Mouse (Mus musculus) forebrain, embryonic 14.5 days (tissue): ENCODE results near the gene Grwd1. TPM values are rescaled to one million over a fixed set of nuclear protein-coding genes. Genes with fewer than 3 reads are reported as not detected.
A peak's percentile ranks its signal among the peaks of the same experiment; 100 is the strongest.

Experiments used
- ATAC-seq: fragments of 200-750 bp; cut with Nextera tagmentation; 2 replicates; pipeline ENCODE4 v1.8.0; 2017; ENCODE audit warnings: mild to moderate bottlenecking, moderate library complexity
- DNase-seq: peaks from one replicate; pipeline ENCODE4 v3.0.0-alpha.2; 2015; ENCODE audit warnings: low spot score
- H3K27ac ChIP-seq: fragments of 300-500 bp; sonication (generic); 2 replicates; pipeline ENCODE4 v1.5.1; 2014; ENCODE audit warnings: low read depth, mild to moderate bottlenecking, control low read depth, low read length, moderate library complexity
- H3K27me3 ChIP-seq: fragments of 300-500 bp; sonication (generic); replicated peaks from 2 replicates; pipeline ENCODE4 v1.6.1; 2014; ENCODE audit warnings: low read length, control low read depth, mixed read lengths; ENCODE audit not compliant: control insufficient read depth, insufficient read depth
- H3K36me3 ChIP-seq: fragments of 300-500 bp; sonication (generic); 2 replicates; pipeline ENCODE4 v1.6.1; 2014; ENCODE audit warnings: low read length, control low read depth; ENCODE audit not compliant: control insufficient read depth, insufficient read depth
- H3K4me1 ChIP-seq: fragments of 300-500 bp; sonication (generic); 2 replicates; pipeline ENCODE4 v1.6.1; 2014; ENCODE audit warnings: antibody characterized with exemption, low read length, control low read depth; ENCODE audit not compliant: control insufficient read depth, insufficient read depth
- H3K4me2 ChIP-seq: fragments of 300-500 bp; sonication (generic); 2 replicates; pipeline ENCODE4 v1.6.1; 2014; ENCODE audit warnings: mild to moderate bottlenecking, control low read depth, low read length
- H3K4me3 ChIP-seq: fragments of 300-500 bp; sonication (generic); 2 replicates; pipeline ENCODE4 v1.5.1; 2014; ENCODE audit warnings: low read depth, low read length, control low read depth
- H3K9ac ChIP-seq: fragments of 300-500 bp; sonication (generic); 2 replicates; pipeline ENCODE4 v1.6.1; 2014; ENCODE audit warnings: mild to moderate bottlenecking, low read length, control low read depth, moderate library complexity
- H3K9me3 ChIP-seq: fragments of 300-500 bp; sonication (generic); replicated peaks from 2 replicates; pipeline ENCODE4 v1.6.1; 2016; ENCODE audit warnings: low read length, control low read depth, mixed read lengths; ENCODE audit not compliant: control insufficient read depth
- WGBS: fragments of 180-500 bp; shearing (Covaris S2); extraction: QIAGEN DNeasy Blood & Tissue Kit; methylation state at CpG from one replicate; pipeline ENCODE4 v1.1.7; 2014; 5-methylcytosine and 5-hydroxymethylcytosine counted together
- polyA plus RNA-seq: library from polyadenylated mRNA; unstranded; fragments of >200 nt; fragmentation: Nextera tagmentation; extraction: Ambion mirVana; gene quantifications from 2 replicates; pipeline ENCODE4 v1.2.1, GENCODE M21; 2014

Grwd1 gene
- polyA plus RNA-seq, 1 experiment from 2014 or later, result 46.7 TPM

GRCm38 (mm10) chr7:45809276-45810075, 21.3 kb downstream of the Grwd1 start:
- Histone ChIP-seq H3K27ac (no peak overlapping the region), H3K9me3 (no peaks in the 10 kb centered on the region), H3K4me3 (no peak overlapping the region), H3K27me3 (no peaks in the 10 kb centered on the region), H3K9ac (no peak overlapping the region), H3K4me2 (no peak overlapping the region), H3K36me3 (peaks cover 74% of the 10 kb centered on the region), H3K4me1 (peaks cover 9% of the 10 kb centered on the region)
- 88% methylated on average over 14 of the region's 14 CpGs for WGBS
- ATAC-seq (no peak), DNase-seq (no peak)

DNA sequence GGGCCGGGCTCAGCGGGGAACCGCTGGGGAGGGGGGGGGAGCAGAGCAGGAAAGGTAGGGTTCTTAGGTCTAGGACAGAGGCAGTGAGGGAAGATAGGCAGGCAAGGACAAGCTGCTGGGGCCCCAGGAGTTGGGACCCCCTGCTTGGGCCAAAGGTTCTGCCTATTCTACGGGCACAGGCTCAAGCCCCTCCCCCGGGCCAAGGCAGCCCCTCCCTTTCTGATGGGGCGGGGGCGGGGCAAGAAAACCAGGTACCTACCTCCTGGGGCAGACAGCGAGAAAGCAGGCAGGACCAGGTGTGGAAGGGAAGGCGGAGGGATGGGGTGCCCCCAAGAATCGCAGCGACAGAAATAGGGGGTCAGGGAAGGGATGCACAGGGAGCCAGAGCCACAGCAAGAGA, 22.3 kb downstream of the Grwd1 start:
- peaks cover 84% of the 10 kb centered on the region for H3K36me3 ChIP-seq
- no peak overlapping the region for H3K27ac ChIP-seq
- peaks cover 9% of the 10 kb centered on the region for H3K4me1 ChIP-seq

DNA sequence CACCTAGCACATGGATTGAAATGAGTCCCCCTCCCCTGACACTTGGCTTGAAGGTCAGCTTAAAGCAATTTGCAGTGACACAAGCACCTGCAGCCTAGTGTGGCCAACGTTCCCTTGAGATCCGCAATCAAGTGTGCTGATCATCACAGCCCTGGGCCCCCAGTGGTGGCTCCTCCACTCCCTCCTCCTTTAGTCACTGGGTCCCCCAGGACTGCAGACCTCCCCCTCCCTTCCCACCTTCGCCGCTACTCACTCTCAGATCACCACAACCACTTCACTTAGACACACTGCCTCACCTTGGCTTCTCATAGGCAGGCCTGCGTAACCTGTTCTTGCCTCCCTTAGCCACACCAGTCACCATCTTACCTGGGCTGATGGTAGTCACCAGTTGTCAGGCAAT, 24.8 kb downstream of the Grwd1 start:
- no peak overlapping the region for H3K4me3 ChIP-seq
- no peaks in the 10 kb centered on the region for H3K27me3 ChIP-seq
- WGBS, result 67% methylated on average over 5 of the region's 5 CpGs
- H3K9ac ChIP-seq, result no peak overlapping the region
- H3K4me1 ChIP-seq, result no peaks in the 10 kb centered on the region
- no peak overlapping the region for H3K4me2 ChIP-seq
- H3K36me3 ChIP-seq, result peaks cover 86% of the 10 kb centered on the region
- ATAC-seq (no peak), DNase-seq (no peak)
- H3K27ac ChIP-seq, result no peak overlapping the region; the same call in 1 of the 2 replicates
- H3K9me3 ChIP-seq, result no peaks in the 10 kb centered on the region

More for the DNA sequence above, 22.3 kb downstream of the Grwd1 start:
- Histone ChIP-seq H3K4me3 (no peak overlapping the region), H3K27me3 (no peaks in the 10 kb centered on the region), H3K4me2 (no peak overlapping the region), H3K9me3 (no peaks in the 10 kb centered on the region), H3K9ac (no peak overlapping the region)
- DNase-seq (no peak), ATAC-seq (no peak)
- 38% methylated on average over 10 of the region's 11 CpGs for WGBS

GRCm38 (mm10) chr7:45802551-45802950, 28.2 kb downstream of the Grwd1 start:
- no peak for DNase-seq
- Histone ChIP-seq H3K4me3 (no peak overlapping the region), H3K9ac (no peak overlapping the region), H3K36me3 (peaks cover 75% of the 10 kb centered on the region), H3K4me2 (no peak overlapping the region), H3K27me3 (no peaks in the 10 kb centered on the region), H3K9me3 (no peaks in the 10 kb centered on the region), H3K27ac (no peak overlapping the region), H3K4me1 (peaks cover 8% of the 10 kb centered on the region)
- WGBS, result 92% methylated on average over 6 of the region's 6 CpGs
- ATAC-seq, result no peak

- Histone ChIP-seq H3K36me3 (peaks cover 71% of the 10 kb centered on the region), H3K4me1 (peaks cover 9% of the 10 kb centered on the region), H3K27ac (no peak overlapping the region), H3K27me3 (0 out of 2 replicates have a peak, but pooled peaks cover 2% of the 10 kb centered on the region), H3K9me3 (no peaks in the 10 kb centered on the region), H3K4me3 (no peak overlapping the region), H3K4me2 (no peak overlapping the region), H3K9ac (no peak overlapping the region)
- DNase-seq (peak; percentile 93), ATAC-seq (peak; percentile 67)
- WGBS, result 3% methylated on average over 12 of the region's 12 CpGs
These were observed 29.4 kb downstream of the Grwd1 start for GRCm38 (mm10) chr7:45801348-45801747.

DNA sequence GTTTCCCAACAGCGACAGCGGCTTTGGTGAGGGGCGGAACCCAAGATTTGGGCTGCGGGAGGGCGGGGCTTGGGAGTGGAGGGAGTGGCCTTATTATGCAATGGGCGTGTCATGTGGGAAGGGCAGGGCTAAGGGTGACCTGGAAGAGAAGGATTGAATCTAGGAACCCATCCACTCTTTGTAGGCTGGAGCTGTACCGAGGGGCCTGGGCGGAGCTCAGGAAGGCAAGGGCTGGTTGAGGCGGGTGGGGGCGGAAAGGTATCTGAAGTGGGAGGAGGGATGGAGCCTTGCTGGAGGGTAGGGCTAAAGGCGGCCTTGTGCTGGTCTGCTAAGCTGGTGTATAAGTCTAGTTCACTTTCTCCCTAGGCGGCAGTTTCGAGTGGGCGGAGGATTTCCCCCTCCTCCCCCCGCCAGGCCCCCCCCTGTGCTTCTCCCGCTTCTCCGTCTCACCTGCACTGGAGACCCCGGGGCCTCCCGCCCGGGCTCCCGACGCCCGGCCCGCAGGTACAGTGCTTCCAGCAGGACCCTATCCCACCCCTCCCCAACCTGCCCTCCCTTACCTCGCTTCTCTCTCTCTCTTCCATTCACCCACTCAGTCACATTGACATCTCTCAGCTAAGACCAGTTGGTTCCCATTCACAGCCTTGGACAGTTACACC, 30.1 kb downstream of the Grwd1 start:
- Histone ChIP-seq H3K36me3 (peaks cover 71% of the 10 kb centered on the region), H3K9ac (no peak overlapping the region), H3K4me3 (no peak overlapping the region), H3K27me3 (0 out of 2 replicates have a peak, but pooled peaks cover 4% of the 10 kb centered on the region), H3K4me1 (peaks cover 9% of the 10 kb centered on the region), H3K27ac (no peak overlapping the region), H3K9me3 (no peaks in the 10 kb centered on the region), H3K4me2 (no peak overlapping the region)
- DNase-seq (no peak), ATAC-seq (0 out of 2 replicates have a peak, but pooled peaks have one; percentile 16)
- WGBS, result 25% methylated on average over 24 of the region's 25 CpGs

GRCm38 (mm10) chr7:45800001-45800400, 30.7 kb downstream of the Grwd1 start:
- H3K27ac ChIP-seq, result no peak overlapping the region
- H3K9ac ChIP-seq, result no peak overlapping the region
- H3K4me3 ChIP-seq, result no peak overlapping the region
- H3K9me3 ChIP-seq, result no peaks in the 10 kb centered on the region
- no peak overlapping the region for H3K4me2 ChIP-seq
- 0 out of 2 replicates have a peak, but pooled peaks cover 4% of the 10 kb centered on the region for H3K27me3 ChIP-seq
- DNase-seq (no peak), ATAC-seq (no peak)
- peaks cover 9% of the 10 kb centered on the region for H3K4me1 ChIP-seq
- WGBS, result 43% methylated on average over 7 of the region's 7 CpGs
- peaks cover 77% of the 10 kb centered on the region for H3K36me3 ChIP-seq

GRCm38 (mm10) chr7:45798931-45799330, 31.8 kb downstream of the Grwd1 start:
- 52% methylated on average over 7 of the region's 7 CpGs for WGBS
- Histone ChIP-seq H3K27ac (no peak overlapping the region), H3K9me3 (no peaks in the 10 kb centered on the region), H3K4me2 (no peak overlapping the region), H3K4me1 (peaks cover 9% of the 10 kb centered on the region), H3K9ac (peak overlapping the region; percentile 58; the same call in 1 of the 2 replicates), H3K27me3 (0 out of 2 replicates have a peak, but pooled peaks cover 4% of the 10 kb centered on the region), H3K36me3 (peaks cover 81% of the 10 kb centered on the region), H3K4me3 (no peak overlapping the region)
- no peak for DNase-seq
- ATAC-seq, result no peak

DNA sequence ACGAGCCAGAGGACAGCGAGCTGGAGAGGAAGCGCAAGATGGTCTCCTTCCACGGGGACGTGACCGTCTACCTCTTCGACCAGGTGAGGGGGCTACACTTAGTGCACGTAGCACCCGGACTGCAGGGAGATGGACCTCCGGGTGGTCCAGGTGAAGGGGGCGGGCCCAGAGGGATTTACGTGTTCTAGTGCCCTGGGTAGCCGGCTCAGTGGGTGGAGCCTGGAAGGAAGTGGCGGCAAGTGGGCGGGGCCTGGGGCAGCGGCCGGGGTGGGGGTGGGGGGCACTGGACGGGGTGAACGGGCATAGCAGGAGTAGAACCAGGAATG, 32.3 kb downstream of the Grwd1 start:
- 0 out of 2 replicates have a peak, but pooled peaks cover 4% of the 10 kb centered on the region for H3K27me3 ChIP-seq
- ATAC-seq (no peak), DNase-seq (no peak)
- H3K9ac ChIP-seq, result peak overlapping the region; percentile 58
- H3K4me1 ChIP-seq, result peaks cover 9% of the 10 kb centered on the region
- peak overlapping the region; percentile 22 for H3K4me3 ChIP-seq
- no peaks in the 10 kb centered on the region for H3K9me3 ChIP-seq
- no peak overlapping the region for H3K27ac ChIP-seq
- H3K4me2 ChIP-seq, result peak overlapping the region; percentile 57
- 5% methylated on average over 17 of the region's 19 CpGs for WGBS
- H3K36me3 ChIP-seq, result peaks cover 81% of the 10 kb centered on the region
